Mouse (Mus musculus): ENCODE measurements around the gene Cul7.
A peak's percentile ranks its signal among the peaks of the same experiment; 100 is the strongest.

Cul7 gene

DNA sequence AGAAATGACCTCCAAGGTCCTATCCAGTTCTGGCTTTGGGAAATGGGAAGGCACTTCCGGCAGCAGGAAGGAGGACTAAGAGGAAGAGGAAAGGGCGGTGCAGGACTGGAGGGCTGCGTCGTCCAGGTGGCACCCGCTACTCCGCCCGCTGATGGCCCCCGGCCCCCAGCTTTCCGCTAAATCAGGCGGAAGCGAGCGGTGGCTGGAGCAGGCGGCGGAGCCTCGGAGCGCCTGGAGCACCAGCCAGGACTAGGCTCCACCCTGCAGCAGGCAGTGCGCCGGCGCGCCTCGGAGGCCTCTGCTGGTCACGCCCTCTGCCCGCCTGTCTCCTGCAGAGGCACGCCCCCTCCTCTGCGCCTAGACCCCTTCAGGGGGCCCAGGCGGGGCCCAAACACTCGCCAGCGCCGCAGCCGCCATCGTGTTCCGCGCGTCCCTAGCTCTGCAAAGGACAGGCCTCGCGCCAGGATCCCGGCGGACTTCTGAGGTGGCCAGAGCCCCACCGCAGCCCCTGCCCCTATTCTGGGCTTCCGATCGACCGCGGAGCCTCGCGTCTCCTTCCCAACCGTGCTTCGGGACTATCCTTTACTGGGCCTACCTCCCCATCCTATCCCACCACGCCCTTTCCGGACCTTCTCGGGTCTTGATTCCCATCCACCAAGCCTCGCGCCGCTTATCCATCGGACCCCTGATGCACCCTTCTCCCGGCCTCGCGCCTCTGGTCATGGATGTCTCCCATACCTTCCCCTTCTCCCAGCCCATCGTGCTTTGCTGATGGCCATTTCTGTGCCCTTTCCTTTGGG lies at the start of gene Cul7:
Gene Cul7, plus strand, starts transcription at position 106 of the 800 bp plus-strand sequence.
- peak; percentile 93 for DNase-seq (ENCODE audit: extremely low spot score, low spot score)

DNA sequence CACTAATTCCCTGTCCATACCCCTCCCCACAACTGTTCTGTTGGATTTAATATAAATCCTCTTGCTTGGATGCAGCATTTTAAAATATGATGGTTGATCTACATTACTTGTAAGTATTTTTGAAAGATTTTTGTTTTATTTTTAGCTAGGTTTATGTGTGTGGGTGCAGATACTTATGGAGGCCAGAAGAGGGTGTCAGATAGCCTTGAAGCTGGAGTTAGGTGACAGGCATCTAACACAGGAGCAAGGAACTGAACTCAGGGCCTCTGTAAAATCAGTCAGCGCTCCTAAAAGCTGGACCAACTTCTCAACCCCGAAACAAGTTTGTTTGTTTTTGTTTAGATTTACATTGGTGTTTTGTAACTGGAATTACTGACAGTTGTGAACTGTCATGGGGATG lies 49.6 kb upstream of the Cul7 start:
- no peak for DNase-seq (ENCODE audit: extremely low spot score, low spot score)

DNA sequence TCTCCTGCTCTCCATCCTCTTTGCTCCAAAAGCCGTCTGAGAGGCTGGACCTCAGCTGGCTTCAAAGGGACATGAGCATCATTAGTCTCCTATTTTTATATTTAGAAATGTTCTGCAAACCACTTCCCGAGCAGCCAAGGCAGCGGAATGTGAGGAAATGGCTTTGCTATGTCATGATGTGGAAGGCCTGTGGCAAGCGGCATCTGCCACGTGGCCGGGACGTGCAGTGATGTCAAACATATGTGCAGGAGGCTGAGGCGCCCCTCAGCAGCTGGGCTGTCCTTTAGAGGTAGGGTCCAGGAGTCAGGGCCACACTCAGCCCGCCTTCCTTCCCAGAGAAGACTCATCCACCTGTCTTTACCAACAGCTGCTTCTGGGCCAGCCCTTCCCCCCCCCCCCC lies 47.9 kb upstream of the Cul7 start:
- DNase-seq (ENCODE audit: extremely low spot score, low spot score) = no peak

DNA sequence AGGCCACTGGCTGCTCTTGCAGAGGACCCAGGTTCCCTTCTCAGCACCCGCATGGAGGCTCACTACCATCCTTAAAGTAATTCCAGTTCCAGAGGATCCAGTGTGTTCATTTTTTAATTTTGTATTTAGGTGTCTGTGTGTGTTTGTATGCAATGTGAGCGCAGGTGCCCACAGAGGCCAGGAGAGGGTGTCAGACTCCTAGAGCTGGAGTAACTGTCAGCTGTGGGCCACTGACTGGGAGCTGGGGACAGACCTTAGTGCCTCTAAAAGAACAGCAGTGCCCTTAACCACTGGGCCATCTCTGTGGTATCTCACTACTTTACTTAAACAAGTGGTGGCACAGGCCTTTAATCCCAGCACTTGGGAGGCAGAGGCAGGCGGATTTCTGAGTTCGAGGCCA lies 46.9 kb upstream of the Cul7 start:
- no peak for DNase-seq (ENCODE audit: extremely low spot score, low spot score)

DNA sequence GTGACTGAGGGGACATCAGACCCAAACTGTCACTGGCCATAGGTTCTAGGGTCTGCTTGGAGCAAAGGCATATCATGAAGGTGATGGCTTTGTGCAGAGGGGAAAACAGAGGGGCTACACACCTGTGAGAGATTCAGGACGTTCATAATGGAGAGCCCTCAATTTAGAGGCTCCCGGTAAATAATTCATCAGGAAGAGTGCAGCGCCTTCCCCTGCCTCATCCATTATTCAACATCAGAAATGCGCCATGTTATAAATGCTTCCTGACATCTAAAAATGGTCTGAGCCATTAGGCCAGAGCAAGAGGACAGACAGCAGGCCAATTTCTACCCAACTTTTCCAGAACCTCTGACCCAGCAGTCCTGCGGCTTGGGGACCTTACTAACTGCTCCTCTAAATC lies 45.0 kb upstream of the Cul7 start:
- no peak for DNase-seq (ENCODE audit: extremely low spot score, low spot score)

DNA sequence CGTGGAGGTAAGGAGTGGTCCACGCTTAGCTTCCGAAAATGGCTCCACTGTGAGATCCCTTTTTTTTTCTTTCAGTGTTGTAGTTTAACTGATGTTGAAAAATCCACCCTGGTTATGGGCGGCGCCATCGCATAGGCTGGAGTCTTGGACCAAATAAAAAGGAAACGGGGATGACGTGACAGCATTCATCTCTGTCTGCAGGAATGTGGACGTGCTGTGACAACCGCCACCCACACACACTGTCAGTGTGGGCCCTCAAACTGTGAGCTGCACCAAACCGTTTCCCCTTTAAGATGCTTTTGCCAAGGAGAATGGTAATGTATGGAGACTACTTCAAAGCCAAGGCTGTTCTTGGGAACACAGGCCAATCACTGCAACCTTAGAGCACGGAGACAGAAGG lies 44.1 kb upstream of the Cul7 start:
- DNase-seq (ENCODE audit: extremely low spot score, low spot score) = no peak

DNA sequence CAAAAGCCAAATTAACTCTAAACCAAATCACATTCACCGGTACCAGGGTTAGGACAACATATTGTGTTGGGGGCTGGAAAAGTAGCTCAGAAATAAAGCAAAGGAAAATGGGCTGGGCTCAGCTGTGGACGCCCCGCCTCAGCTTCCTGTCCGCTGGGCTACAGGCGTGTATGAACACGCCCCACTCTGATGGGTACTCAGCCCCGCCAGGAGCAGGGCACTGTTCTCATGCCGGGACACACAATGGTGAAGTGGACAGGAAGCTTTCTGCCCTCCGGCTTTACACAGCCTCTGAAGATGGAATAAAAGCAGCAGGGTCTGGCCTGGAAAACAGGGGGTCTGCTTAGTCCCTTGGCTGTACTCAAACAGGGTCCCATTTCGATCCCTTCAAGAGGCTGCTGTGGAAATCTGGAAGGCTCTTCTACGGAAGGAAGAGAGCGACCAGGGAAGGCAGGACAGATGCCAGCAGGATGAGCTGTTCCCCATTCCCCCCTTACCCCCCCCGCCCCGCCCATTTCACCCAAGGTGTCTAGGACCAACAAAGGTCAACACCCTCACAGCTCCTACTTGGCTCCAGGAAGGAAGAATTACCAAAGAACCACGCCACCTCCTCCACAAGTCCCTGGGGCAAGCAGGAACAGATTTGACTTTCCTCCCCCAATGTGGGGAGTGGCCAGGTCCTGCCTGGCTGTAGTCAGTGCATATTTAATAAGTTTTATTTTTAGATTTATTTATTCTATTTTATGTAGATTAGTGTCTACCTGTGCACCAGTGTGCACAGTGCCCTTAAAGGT lies 40.2 kb upstream of the Cul7 start:
- DNase-seq (ENCODE audit: extremely low spot score, low spot score) = no peak

DNA sequence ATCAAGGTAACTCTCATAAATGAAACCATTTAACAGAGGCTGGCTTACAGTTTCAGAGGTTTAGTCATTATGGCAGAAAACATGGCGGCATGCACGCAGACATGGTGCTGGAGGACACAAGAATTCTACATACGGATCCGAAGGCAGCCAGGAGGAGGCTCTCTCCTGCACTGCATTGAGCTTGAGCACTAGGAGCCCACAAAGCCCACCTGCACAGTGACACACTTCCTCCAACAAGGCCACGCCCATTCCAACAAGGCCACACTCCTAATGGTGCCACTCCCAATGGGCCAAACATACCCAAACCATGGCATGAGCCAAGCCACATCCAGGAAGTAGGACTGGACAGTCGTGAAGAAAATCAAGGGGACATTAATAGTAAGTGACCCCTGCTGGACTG lies 38.8 kb upstream of the Cul7 start:
- no peak for DNase-seq (ENCODE audit: extremely low spot score, low spot score)

DNA sequence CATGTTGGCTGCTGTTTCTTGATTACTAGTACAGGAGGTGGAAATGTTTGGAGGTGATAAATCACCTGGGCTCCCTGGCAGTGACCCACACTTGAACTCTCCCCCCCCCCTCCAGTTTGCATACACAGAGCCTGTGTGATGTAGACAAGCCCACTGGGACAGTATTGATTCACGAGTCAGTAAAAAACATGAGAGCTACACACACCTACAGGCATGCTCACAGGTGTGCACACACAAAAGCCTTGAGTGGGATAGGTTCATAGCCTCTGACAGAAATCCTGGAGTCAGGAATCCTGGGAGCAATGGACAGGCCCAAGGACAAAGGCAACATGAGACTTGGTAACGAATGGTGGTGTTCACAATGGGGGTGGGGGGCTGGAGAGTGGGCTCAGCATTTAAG lies 37.9 kb upstream of the Cul7 start:
- no peak for DNase-seq (ENCODE audit: extremely low spot score, low spot score)

DNA sequence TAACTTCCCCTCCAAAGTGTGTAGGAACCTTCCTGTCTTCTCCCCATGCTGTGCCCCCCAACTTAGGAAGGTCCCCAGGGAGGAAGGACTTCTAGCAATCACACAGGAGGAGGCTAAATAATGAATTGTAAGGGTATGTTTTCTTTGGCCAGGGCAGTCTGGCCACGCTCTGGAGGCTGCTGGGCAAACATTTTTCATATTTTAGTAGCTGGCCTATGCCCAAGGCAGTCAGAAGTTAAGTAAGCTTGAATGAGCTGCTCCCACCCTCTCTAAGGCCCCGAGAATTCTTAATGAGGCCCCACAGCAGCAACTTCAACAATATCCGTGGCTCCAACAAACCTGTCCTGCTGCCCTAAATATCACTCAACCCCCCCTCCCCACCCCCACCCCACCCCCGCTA lies 37.3 kb upstream of the Cul7 start:
- no peak for DNase-seq (ENCODE audit: extremely low spot score, low spot score)

DNA sequence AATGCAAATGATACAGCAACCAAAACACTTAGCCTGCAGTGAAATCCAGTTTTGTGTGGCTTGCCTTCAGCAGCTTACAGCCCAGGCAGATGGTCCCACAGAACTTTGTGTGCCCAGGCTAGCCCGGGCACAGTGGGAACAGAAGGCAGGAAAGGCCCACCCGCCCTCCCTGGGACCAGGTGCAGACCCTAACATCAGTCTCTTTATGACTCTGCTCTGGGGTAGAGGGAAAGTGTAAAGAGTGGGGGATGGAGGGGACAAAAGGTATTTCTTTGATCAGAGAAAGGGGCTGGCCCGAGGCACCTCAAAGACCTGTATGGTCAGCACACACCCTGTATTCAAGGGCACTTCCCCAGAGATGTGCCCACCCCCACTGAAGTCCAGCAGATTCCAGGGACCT lies 36.9 kb upstream of the Cul7 start:
- DNase-seq (ENCODE audit: extremely low spot score, low spot score) = no peak

DNA sequence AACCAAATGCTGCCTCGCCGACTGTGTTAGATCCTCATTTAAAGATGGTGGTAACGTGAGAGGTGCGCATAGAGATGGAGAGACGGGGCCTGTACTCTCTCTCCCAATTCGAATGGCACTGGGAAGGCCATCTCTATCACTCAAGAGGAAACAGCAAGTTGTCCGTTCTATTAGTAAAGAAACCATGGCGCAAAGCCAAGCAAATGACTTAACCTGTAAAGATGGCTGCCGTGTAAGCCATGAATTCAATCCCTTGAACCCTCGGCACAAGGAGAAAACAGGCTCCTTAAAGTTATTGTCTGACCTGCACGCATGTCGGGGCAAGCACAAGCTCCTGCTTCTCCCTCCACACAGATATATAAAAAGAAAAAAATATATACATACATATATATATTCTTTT lies 32.3 kb upstream of the Cul7 start:
- DNase-seq (ENCODE audit: extremely low spot score, low spot score) = no peak

DNA sequence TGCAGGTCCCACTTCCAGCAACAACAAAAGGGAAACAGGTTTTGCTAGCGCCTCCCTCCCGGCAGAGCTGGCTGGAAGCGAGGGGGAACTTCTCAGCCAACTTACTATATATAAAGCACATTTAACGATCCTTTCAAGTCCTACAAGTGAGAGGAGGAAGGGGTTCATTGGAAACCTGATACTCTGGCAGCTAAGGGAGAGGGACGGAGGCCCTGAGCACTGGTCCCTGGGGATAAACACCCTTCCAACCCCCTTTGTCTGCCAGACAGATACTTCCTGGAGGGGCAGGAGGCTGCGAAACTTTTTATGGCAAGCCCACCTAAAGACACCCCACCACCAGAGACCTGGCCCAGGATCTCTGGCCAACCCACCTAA lies 31.8 kb upstream of the Cul7 start:
- DNase-seq (ENCODE audit: extremely low spot score, low spot score) = peak; percentile 53

DNA sequence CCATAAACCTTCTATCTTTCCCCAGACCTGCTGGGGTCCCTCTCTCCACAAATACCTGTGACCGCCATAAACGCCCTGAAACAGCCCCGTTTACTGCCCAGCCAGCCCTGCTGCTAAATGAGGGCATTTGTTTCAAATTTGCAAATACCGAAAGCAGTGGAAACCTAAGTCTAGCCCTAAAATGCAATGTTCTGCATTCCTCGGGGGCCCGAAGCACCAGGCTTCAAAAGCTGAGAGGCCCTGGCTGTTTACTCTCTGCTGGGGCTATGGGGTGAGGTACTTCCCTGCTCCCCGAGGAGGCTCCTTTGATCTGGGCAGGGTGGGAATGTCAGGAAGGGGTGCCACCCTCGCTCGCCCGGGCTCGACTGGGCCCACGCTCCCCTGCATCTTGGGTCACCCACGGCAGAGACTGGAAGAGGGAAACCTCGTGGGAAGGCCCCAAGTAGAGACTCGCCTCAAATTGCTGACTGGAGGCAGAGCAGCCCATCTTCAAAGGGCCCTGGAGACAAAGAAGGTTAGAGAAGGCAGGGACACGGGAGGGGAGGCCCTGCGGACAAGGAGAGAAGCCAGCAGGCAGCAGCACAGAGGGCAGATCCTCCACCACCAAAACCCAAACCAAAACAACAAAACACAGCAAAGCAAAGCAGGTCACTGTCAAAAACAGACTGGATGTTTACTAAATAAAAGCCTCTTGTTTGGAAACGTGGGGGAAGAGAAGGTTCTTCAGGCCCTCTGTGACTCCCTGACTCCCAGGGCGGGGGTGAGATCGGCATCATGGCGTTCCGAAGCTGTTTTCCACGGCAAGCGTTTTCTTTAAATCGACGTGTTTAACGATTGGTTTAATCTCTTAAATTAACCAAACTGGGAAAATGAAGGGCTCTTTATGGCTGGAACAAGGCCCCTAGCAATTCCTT lies 31.1 kb upstream of the Cul7 start:
- DNase-seq (ENCODE audit: extremely low spot score, low spot score) = peak; percentile 65

DNA sequence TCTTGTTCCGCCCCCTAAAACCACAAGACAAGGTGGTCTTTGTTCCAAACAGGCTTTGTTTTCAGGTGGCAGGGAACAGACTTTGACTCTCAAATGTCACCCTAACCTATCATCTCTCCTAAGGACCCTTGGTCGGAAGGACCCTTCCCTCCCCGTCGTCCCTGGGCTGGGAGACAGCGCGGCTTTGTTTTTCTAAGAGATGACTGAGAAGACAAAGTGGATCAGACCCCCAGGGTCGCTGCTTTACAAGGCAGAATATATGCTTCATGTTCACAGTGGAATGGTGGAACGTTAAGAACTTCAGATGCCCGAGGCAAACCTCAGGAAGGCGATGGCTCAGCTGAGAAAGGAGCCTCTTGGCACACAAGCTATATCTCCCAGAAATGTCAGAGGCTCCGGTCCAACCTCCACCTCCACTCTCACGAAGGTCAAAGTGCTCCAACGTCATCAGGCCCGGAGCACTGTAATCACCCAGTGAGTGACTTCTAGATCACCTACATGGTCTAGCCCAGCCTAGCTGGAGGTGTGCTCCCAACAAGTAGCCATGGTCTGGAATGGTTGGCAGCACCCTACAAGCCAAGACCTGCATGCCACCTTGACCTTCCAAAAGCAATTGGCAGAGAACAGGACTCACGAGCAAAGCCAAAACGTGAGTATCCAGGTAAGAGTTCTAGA lies 30.3 kb upstream of the Cul7 start:
- no peak for DNase-seq (ENCODE audit: extremely low spot score, low spot score)

DNA sequence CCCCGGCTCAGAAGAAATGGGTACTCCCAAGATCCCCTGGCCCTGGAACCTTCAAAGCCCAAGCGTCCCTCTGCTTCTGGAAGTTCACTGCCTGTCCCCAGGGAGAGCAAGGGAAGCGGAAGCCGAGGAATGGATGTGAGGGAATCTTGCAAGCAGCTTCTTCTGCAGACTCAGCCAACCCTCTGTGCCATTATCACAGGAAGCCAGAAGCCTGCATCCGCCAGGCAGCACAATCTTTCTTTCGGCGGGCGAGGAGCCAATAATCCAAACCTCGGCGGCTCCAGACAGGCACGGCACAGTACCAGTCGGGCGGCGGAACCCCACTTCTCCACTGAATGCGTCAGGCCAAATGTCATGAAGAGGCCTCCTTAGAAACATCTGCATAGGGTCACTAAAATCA lies 28.8 kb upstream of the Cul7 start:
- DNase-seq (ENCODE audit: extremely low spot score, low spot score) = no peak

DNA sequence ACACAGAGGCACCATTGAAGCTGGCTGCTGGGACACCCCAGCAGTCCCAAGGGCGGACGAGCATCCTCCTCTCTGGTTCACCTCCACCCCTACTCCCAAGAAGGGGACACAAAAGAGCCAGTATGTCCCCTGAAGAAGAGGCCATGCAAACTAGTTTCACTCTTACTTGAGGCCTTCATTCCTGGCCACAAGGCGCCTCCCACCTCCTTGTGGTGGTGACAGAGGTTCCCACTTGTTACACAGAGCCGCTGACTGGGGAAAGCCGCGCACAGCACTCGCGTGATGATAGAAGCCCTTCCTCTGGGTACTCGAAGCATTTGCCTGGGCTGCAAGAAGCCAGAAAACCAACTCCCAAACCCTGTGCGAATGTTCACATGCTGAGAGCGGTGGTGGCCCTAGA lies 27.9 kb upstream of the Cul7 start:
- DNase-seq (ENCODE audit: extremely low spot score, low spot score) = no peak

DNA sequence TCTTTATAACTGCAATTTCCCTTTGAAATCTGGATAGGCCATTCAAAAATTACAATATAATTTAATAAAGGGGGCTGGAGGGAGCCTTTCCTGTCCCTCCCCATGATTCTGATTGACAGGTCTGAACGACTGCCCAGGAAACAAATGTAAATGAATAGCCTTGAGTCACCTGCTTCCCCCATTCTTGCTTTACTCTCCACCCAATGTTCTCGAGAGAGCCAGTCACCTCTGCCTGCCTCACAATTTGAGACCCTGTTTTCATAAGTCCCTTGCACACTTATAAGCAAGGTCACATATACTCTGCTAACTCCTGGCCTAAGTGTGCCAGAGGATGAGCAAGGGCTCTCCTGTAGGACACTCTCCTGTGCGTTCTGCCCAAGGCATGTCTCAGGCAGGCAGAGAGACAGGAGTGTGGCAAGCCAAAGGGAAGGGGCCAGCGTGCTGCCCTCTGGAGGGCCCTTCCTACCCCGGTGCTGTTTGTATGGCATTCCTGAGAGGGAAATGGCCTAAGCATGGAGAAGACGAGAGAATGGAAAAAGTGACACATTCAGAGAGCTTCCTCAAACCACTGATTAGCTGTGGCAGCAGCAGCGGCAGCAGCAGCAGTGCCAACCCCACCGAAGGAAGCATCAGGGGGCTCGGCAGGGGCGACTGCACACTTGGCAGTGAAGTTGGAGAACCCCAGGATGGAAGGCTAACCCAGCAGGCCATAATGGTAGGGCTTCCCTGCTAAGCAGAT lies 26.1 kb upstream of the Cul7 start:
- no peak for DNase-seq (ENCODE audit: extremely low spot score, low spot score)

DNA sequence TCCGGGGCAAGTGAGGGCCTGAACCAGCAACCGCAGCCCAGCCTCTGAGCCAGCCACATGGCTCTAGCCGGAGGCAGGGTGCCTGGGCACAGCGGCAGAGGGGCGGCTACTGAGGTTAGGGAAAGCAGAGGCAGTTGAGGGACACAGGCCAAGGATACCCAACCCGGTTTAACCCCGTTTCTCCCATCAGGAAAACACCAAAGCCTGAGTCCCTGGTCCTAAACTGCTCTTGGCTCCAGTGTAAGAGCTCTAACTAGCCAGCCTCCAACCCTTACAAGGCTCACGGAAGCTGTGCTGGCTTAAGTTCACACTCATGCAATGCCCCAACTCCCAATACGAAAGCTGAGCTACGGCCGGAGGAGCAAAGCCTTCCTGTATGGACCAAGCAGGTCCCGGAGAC lies 25.5 kb upstream of the Cul7 start:
- no peak for DNase-seq (ENCODE audit: extremely low spot score, low spot score)

DNA sequence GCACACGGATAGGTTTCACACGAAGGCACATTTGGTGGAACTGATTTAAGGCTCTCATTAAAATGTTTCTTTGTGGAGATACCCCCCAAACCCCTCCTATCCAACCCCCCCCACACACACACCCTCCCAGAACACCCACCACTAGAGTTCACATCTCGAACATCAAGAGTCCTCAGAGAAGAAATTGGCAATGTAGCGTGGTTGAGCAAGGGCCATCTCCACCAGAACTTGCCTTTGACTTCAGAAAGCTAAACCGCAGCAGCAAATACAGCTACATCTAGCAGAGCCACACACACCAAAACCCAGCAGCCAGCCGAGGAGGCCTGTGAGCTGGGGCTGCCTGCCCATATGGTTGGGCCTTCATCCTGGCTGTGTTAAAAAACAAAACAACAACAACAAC lies 22.7 kb upstream of the Cul7 start:
- DNase-seq (ENCODE audit: extremely low spot score, low spot score) = no peak

DNA sequence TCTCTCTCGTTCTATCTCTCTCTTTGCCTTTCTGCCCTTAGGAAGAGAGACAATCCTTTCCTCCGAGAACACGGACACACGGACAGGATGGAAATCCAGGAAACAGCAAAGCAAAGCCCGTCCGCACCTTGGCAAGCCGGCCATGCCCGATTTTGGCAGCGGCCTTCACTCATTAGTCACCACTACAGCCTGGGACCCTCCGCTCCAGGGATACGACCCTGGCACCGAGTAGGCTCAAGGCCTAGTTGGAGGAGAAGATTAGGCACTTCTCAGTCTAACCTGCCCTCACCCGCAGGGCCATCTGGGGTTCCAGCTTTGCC lies 21.7 kb upstream of the Cul7 start:
- DNase-seq (ENCODE audit: extremely low spot score, low spot score) = peak; percentile 77

All from neural tube, embryonic 10.5 days (tissue).